Comparison of ENCODE assay signal across 7 mouse cellular contexts in genomic region chr12:108835208-108835839, GRCm38 (mm10). TPM values are rescaled to one million over a fixed set of nuclear protein-coding genes. Genes with fewer than 3 reads are reported as not detected.
DNase-seq lines count a peak whose midpoint lies in the region; ATAC-seq and TF ChIP-seq lines count a peak whose summit lies in the region.

No protein-coding gene starts in this region.

- H3K9ac ChIP-seq in lung, postnatal 0 days (replicated peaks; ENCODE audit: low read depth) = peak overlapping the region; percentile 53
- peak overlapping the region; percentile 82 for H3K9ac ChIP-seq in embryonic facial prominence, embryonic 14.5 days (ENCODE audit: low read depth, low read length)
- peak overlapping the region; percentile 75 for H3K9ac ChIP-seq in intestine, embryonic 14.5 days (ENCODE audit: low read length)
- H3K9ac ChIP-seq in neural tube, embryonic 12.5 days = peak overlapping the region; percentile 74

- no peak for TF ChIP-seq EP300 in lung, postnatal 0 days (IDR thresholded peaks at IDR 0.05)

- H3K4me2 ChIP-seq in lung, postnatal 0 days (replicated peaks; ENCODE audit: low read depth, low read length) = peak overlapping the region; percentile 93
- H3K4me2 ChIP-seq in embryonic facial prominence, embryonic 14.5 days (ENCODE audit: low read depth, low read length) = peak overlapping the region; percentile 82
- H3K4me2 ChIP-seq in intestine, embryonic 14.5 days (ENCODE audit: low read length) = peak overlapping the region; percentile 94
- peak overlapping the region; percentile 97 for H3K4me2 ChIP-seq in neural tube, embryonic 12.5 days (replicated peaks)

- peak overlapping the region; percentile 50 for H3K4me3 ChIP-seq in lung, postnatal 0 days (ENCODE audit: low read depth, low read length)
- peak overlapping the region; percentile 79 for H3K4me3 ChIP-seq in embryonic facial prominence, embryonic 14.5 days (ENCODE audit: low read depth, low read length)
- peak overlapping the region; percentile 53 for H3K4me3 ChIP-seq in intestine, embryonic 14.5 days (ENCODE audit: low read depth, low read length)
- H3K4me3 ChIP-seq in neural tube, embryonic 12.5 days = peak overlapping the region; percentile 65

- DNase-seq in lung, postnatal 0 days (ENCODE audit: low spot score) = peak; percentile 36
- DNase-seq in lung, postnatal 10 days = no peak
- no peak for DNase-seq in embryonic facial prominence, embryonic 14.5 days (ENCODE audit: low spot score)
- DNase-seq in intestine, embryonic 14.5 days (ENCODE audit: low spot score) = peak; percentile 63
- DNase-seq in gastrocnemius, postnatal 25 days = no peak
- DNase-seq in kidney, postnatal 14 days = no peak

- H3K4me1 ChIP-seq in lung, postnatal 0 days (ENCODE audit: insufficient read depth, low read depth, low read length) = peaks cover 45% of the 10 kb centered on the region
- peaks cover 19% of the 10 kb centered on the region for H3K4me1 ChIP-seq in embryonic facial prominence, embryonic 14.5 days (ENCODE audit: control insufficient read depth, insufficient read depth, low read length)
- H3K4me1 ChIP-seq in intestine, embryonic 14.5 days (replicated peaks; ENCODE audit: control insufficient read depth, insufficient read depth, low read length) = peaks cover 32% of the 10 kb centered on the region
- H3K4me1 ChIP-seq in neural tube, embryonic 12.5 days = peaks cover 55% of the 10 kb centered on the region

- no peaks in the 10 kb centered on the region for H3K27me3 ChIP-seq in lung, postnatal 0 days (replicated peaks; ENCODE audit: insufficient read depth, low read length)
- no peaks in the 10 kb centered on the region for H3K27me3 ChIP-seq in embryonic facial prominence, embryonic 14.5 days (replicated peaks; ENCODE audit: control insufficient read depth, insufficient read depth, low read length)
- no peaks in the 10 kb centered on the region for H3K27me3 ChIP-seq in intestine, embryonic 14.5 days (replicated peaks; ENCODE audit: control insufficient read depth, insufficient read depth, low read length)
- H3K27me3 ChIP-seq in neural tube, embryonic 12.5 days (replicated peaks) = no peaks in the 10 kb centered on the region

- H3K27ac ChIP-seq in lung, postnatal 0 days (ENCODE audit: low read length) = peak overlapping the region; percentile 60
- 0 out of 2 replicates have a peak overlapping the region, but pooled peaks have one; percentile 11 for H3K27ac ChIP-seq in embryonic facial prominence, embryonic 14.5 days (replicated peaks; ENCODE audit: low read depth, low read length)
- H3K27ac ChIP-seq in intestine, embryonic 14.5 days (ENCODE audit: low read depth) = no peak overlapping the region
- H3K27ac ChIP-seq in neural tube, embryonic 12.5 days = peak overlapping the region; percentile 46; the same call in 1 of the 2 replicates

- WGBS in lung, postnatal 0 days = 2% methylated on average over 50 of the region's 51 CpGs
- WGBS in embryonic facial prominence, embryonic 14.5 days = 2% methylated on average over 23 of the region's 51 CpGs
- WGBS in intestine, embryonic 14.5 days = 2% methylated on average over 51 of the region's 51 CpGs
- WGBS in neural tube, embryonic 12.5 days = 2% methylated on average over 51 of the region's 51 CpGs

- no peaks in the 10 kb centered on the region for H3K36me3 ChIP-seq in lung, postnatal 0 days (ENCODE audit: insufficient read depth, low read length)
- H3K36me3 ChIP-seq in embryonic facial prominence, embryonic 14.5 days (ENCODE audit: control insufficient read depth, insufficient read depth, low read length) = peaks cover 13% of the 10 kb centered on the region
- H3K36me3 ChIP-seq in intestine, embryonic 14.5 days (ENCODE audit: control insufficient read depth, insufficient read depth, low read length) = peaks cover 3% of the 10 kb centered on the region
- peaks cover 8% of the 10 kb centered on the region; the same call in 1 of the 2 replicates for H3K36me3 ChIP-seq in neural tube, embryonic 12.5 days

- no peaks in the 10 kb centered on the region for H3K9me3 ChIP-seq in lung, postnatal 0 days (ENCODE audit: low read length)
- no peaks in the 10 kb centered on the region for H3K9me3 ChIP-seq in embryonic facial prominence, embryonic 14.5 days (ENCODE audit: control insufficient read depth, low read length)
- no peaks in the 10 kb centered on the region for H3K9me3 ChIP-seq in intestine, embryonic 14.5 days (ENCODE audit: control insufficient read depth, low read length)
- H3K9me3 ChIP-seq in neural tube, embryonic 12.5 days = no peaks in the 10 kb centered on the region

- no peak; the same call in 1 of the 2 replicates for ATAC-seq in lung, postnatal 0 days
- ATAC-seq in embryonic facial prominence, embryonic 14.5 days (ENCODE audit: low read depth) = peak; percentile 14; the same call in 1 of the 2 replicates
- ATAC-seq in intestine, embryonic 14.5 days (replicated peaks; ENCODE audit: low FRiP score, low TSS enrichment, low read depth) = no peak; the same call in none of the 2 replicates
- ATAC-seq in neural tube, embryonic 12.5 days (ENCODE audit: low FRiP score, low read depth) = peak; percentile 49

- no peak for TF ChIP-seq CTCF in lung, postnatal 0 days (IDR thresholded peaks at IDR 0.05)

RNA-seq across cellular contexts. Expression of gene Slc25a29, which starts 0.4 kb away (rescaled TPM):
- polyA plus RNA-seq in lung, postnatal 0 days (2015; fragmentation: Nextera tagmentation; extraction: Ambion mirVana) = 14.9 and 19.7 TPM in 2 replicates
- 8.4 and 9.7 TPM in 2 replicates for polyA plus RNA-seq in embryonic facial prominence, embryonic 14.5 days (2014; fragmentation: Nextera tagmentation; extraction: Ambion mirVana)
- 6.0 and 7.1 TPM in 2 replicates for polyA plus RNA-seq in intestine, embryonic 14.5 days (2014; fragmentation: Nextera tagmentation; extraction: Ambion mirVana)
- 15.4 and 16.0 TPM in 2 replicates for polyA plus RNA-seq in neural tube, embryonic 12.5 days (2016; fragmentation: Nextera tagmentation; extraction: Ambion mirVana)
- total RNA-seq in gastrocnemius, postnatal 25 days (2021) = 1 to 10 TPM; 6.4 to 9.2 TPM

RNA-seq across cellular contexts. Expression of gene Slc25a47, which starts 0.5 kb away (rescaled TPM):
- 8.5 TPM in 2 replicates for polyA plus RNA-seq in lung, postnatal 0 days (2015; fragmentation: Nextera tagmentation; extraction: Ambion mirVana)
- polyA plus RNA-seq in embryonic facial prominence, embryonic 14.5 days (2014; fragmentation: Nextera tagmentation; extraction: Ambion mirVana) = 9.8 and 13.0 TPM in 2 replicates
- polyA plus RNA-seq in intestine, embryonic 14.5 days (2014; fragmentation: Nextera tagmentation; extraction: Ambion mirVana) = 11.0 and 12.4 TPM in 2 replicates
- 12.2 and 14.5 TPM in 2 replicates for polyA plus RNA-seq in neural tube, embryonic 12.5 days (2016; fragmentation: Nextera tagmentation; extraction: Ambion mirVana)
- 1 to 10 TPM; 5.8 to 6.3 TPM for total RNA-seq in gastrocnemius, postnatal 25 days (2021)

RNA-seq across cellular contexts. Expression of gene Yy1, which starts 42.6 kb away (rescaled TPM):
- 13.7 and 16.2 TPM in 2 replicates for polyA plus RNA-seq in lung, postnatal 0 days (2015; fragmentation: Nextera tagmentation; extraction: Ambion mirVana)
- polyA plus RNA-seq in embryonic facial prominence, embryonic 14.5 days (2014; fragmentation: Nextera tagmentation; extraction: Ambion mirVana) = 19.9 and 20.3 TPM in 2 replicates
- 18.4 and 20.5 TPM in 2 replicates for polyA plus RNA-seq in intestine, embryonic 14.5 days (2014; fragmentation: Nextera tagmentation; extraction: Ambion mirVana)
- 18.4 and 19.8 TPM in 2 replicates for polyA plus RNA-seq in neural tube, embryonic 12.5 days (2016; fragmentation: Nextera tagmentation; extraction: Ambion mirVana)
- 10 to 100 TPM; 23.9 to 25.4 TPM for total RNA-seq in gastrocnemius, postnatal 25 days (2021)

RNA-seq across cellular contexts. Expression of gene Wdr25, which starts 58.1 kb away (rescaled TPM):
- 4.8 and 7.3 TPM in 2 replicates for polyA plus RNA-seq in lung, postnatal 0 days (2015; fragmentation: Nextera tagmentation; extraction: Ambion mirVana)
- 2.6 and 3.8 TPM in 2 replicates for polyA plus RNA-seq in embryonic facial prominence, embryonic 14.5 days (2014; fragmentation: Nextera tagmentation; extraction: Ambion mirVana)
- polyA plus RNA-seq in intestine, embryonic 14.5 days (2014; fragmentation: Nextera tagmentation; extraction: Ambion mirVana) = 3.8 and 4.9 TPM in 2 replicates
- polyA plus RNA-seq in neural tube, embryonic 12.5 days (2016; fragmentation: Nextera tagmentation; extraction: Ambion mirVana) = 7.0 and 9.8 TPM in 2 replicates
- 1 to 10 TPM; 3.1 to 4.8 TPM for total RNA-seq in gastrocnemius, postnatal 25 days (2021)

RNA-seq across cellular contexts. Expression of gene Wars, which starts 58.6 kb away (rescaled TPM):
- polyA plus RNA-seq in lung, postnatal 0 days (2015; fragmentation: Nextera tagmentation; extraction: Ambion mirVana) = 84.0 and 84.3 TPM in 2 replicates
- polyA plus RNA-seq in embryonic facial prominence, embryonic 14.5 days (2014; fragmentation: Nextera tagmentation; extraction: Ambion mirVana) = 63.6 and 73.1 TPM in 2 replicates
- 93.0 and 94.1 TPM in 2 replicates for polyA plus RNA-seq in intestine, embryonic 14.5 days (2014; fragmentation: Nextera tagmentation; extraction: Ambion mirVana)
- 120 and 123 TPM in 2 replicates for polyA plus RNA-seq in neural tube, embryonic 12.5 days (2016; fragmentation: Nextera tagmentation; extraction: Ambion mirVana)
- 10 to 100 TPM; 23.4 to 27.2 TPM for total RNA-seq in gastrocnemius, postnatal 25 days (2021)

Comparison
In these comparisons a context has a peak if more than half of its experiments do, and no peak if none do; other contexts are left out.
1. DNase-seq: peak in lung, postnatal 0 days (single experiment) and intestine, embryonic 14.5 days (single experiment); none in lung, postnatal 10 days (single experiment), embryonic facial prominence, embryonic 14.5 days (single experiment), gastrocnemius, postnatal 25 days (single experiment) and kidney, postnatal 14 days (single experiment).
2. ATAC-seq: peak in embryonic facial prominence, embryonic 14.5 days (single experiment) and neural tube, embryonic 12.5 days (single experiment); none in lung, postnatal 0 days (single experiment) and intestine, embryonic 14.5 days (single experiment).
3. Peak in every context shown above with its lines, with median percentiles within 50 percentile points of each other: H3K4me2 ChIP-seq, H3K4me3 ChIP-seq and H3K9ac ChIP-seq.